14 mouse cellular contexts compared by ENCODE assay signal in genomic region chr9:62337924-62338635, GRCm38 (mm10). TPM values are rescaled to one million over a fixed set of nuclear protein-coding genes. Genes with fewer than 3 reads are reported as not detected.
DNase-seq lines count a peak whose midpoint lies in the region; ATAC-seq and TF ChIP-seq lines count a peak whose summit lies in the region.
"Had no signal": no experiment of that assay in that cellular context is flagged by ENCODE, and none has a peak within 500 bp of the region (broad histone marks: within the 10 kb centered on the region; RNA-seq: fewer than 3 reads in every experiment).

No protein-coding gene starts in this region.

- no peak overlapping the region for H3K27ac ChIP-seq in heart, embryonic 11.5 days (ENCODE audit: low read depth, low read length)
- H3K27ac ChIP-seq in ES-E14 (ENCODE audit: insufficient read depth, low read depth, low read length, poor library complexity, severe bottlenecking), result peak overlapping the region; percentile 54; the same call in 1 of the 2 replicates

- no peaks in the 10 kb centered on the region for H3K36me3 ChIP-seq in heart, embryonic 11.5 days (ENCODE audit: control insufficient read depth, insufficient read depth, low read length)
- no peaks in the 10 kb centered on the region for H3K36me3 ChIP-seq in ES-E14 (ENCODE audit: control insufficient read depth, insufficient read depth, low read length, poor library complexity, severe bottlenecking)

- in situ Hi-C loops in ES-E14 (cut with MboI; ENCODE audit: low sequenced_read_pairs in 2 of 2, unreplicated experiment in 2 of 2), result no loop called here

- intact Hi-C loops in gastrocnemius, postnatal 14 days (cut with DNase I; ENCODE audit: low total_unique reads), result no loop called here

- H3K4me1 ChIP-seq in heart, embryonic 11.5 days (ENCODE audit: control insufficient read depth, insufficient read depth, low read length), result 0 out of 2 replicates have a peak, but pooled peaks cover 4% of the 10 kb centered on the region
- H3K4me1 ChIP-seq in ES-E14 (ENCODE audit: control insufficient read depth in 2 of 2, insufficient read depth in 2 of 2, low read length in 2 of 2, poor library complexity in 1 of 2), result peaks cover 3 to 4% of the 10 kb centered on the region in 2 experiments; a peak in 3 of 4 replicates

- no peak overlapping the region for H3K4me3 ChIP-seq in heart, embryonic 11.5 days (ENCODE audit: low read depth, low read length)
- no peak overlapping the region for H3K4me3 ChIP-seq in ES-E14 (ENCODE audit: insufficient read depth in 1 of 2, low read depth in 1 of 2, low read length in 2 of 2, poor library complexity in 1 of 2, severe bottlenecking in 1 of 2)

- DNase-seq in heart, adult 8-10 months (ENCODE audit: low spot score), result peak; percentile 78
- no peak for DNase-seq in ES-E14 (ENCODE audit: low read depth, low spot score)
- peak; percentile 77 for DNase-seq in cerebellum, adult 9-11 months
- peak; percentile 78 for DNase-seq in kidney, postnatal 14 days
- no peak for DNase-seq in testis, postnatal 10 days (ENCODE audit: low spot score)
- no peak for DNase-seq in thymus, adult 18-20 months
- no peak for DNase-seq in gastrocnemius, postnatal 14 days

- H3K27me3 ChIP-seq in heart, embryonic 11.5 days (ENCODE audit: control insufficient read depth, insufficient read depth, low read length), result no peaks in the 10 kb centered on the region

- 0 out of 2 replicates have a peak, but pooled peaks cover 2% of the 10 kb centered on the region for H3K9me3 ChIP-seq in heart, embryonic 11.5 days (replicated peaks; ENCODE audit: control insufficient read depth, low read length)
- no peaks in the 10 kb centered on the region for H3K9me3 ChIP-seq in ES-E14 (ENCODE audit: control insufficient read depth, insufficient read depth, low read depth, low read length)
- H3K9me3 ChIP-seq: G1E had no signal

- H3K4me2 ChIP-seq in heart, embryonic 11.5 days, result no peak overlapping the region

- no peak overlapping the region for H3K9ac ChIP-seq in heart, embryonic 11.5 days (ENCODE audit: low read depth, low read length)
- no peak overlapping the region for H3K9ac ChIP-seq in ES-E14 (ENCODE audit: insufficient read depth, low read depth, low read length, poor library complexity, severe bottlenecking)

- no peak for ATAC-seq in heart, embryonic 11.5 days (replicated peaks; ENCODE audit: insufficient number of reproducible peaks, low FRiP score, low TSS enrichment)
- ATAC-seq: hindbrain, embryonic 16.5 days had no signal

- 69% methylated on average over 4 of the region's 4 CpGs for WGBS in heart, embryonic 11.5 days (ENCODE audit: insufficient replicate concordance)

TF ChIP-seq in ES-E14, 5 proteins besides CTCF, POLR2A, EP300 and RAD21:
- TF ChIP-seq ZNF384 (IDR thresholded peaks at IDR 0.05; ENCODE audit: low read depth, low read length), result 0 out of 2 replicates have a peak, but pooled peaks have one; percentile 9
- no peak for TF ChIP-seq ZC3H11A (IDR thresholded peaks at IDR 0.05; ENCODE audit: borderline replicate concordance, low read depth, low read length)
- no peak for TF ChIP-seq HCFC1 (IDR thresholded peaks at IDR 0.05; ENCODE audit: borderline replicate concordance, insufficient read depth, low read length)
- no peak for TF ChIP-seq MAFK (IDR thresholded peaks at IDR 0.05; ENCODE audit: insufficient read depth, low read depth, low read length)
- TF ChIP-seq CHD2 (IDR thresholded peaks at IDR 0.05; ENCODE audit: low read depth, low read length), result no peak

RNA-seq across cellular contexts. Expression of gene Anp32a, which starts 3.0 kb away (rescaled TPM):
- total RNA-seq in heart, adult 8-10 months (2022), result 100 to 1,000 TPM; 196 to 226 (median 214) TPM
- 108 and 120 TPM in 2 replicates for polyA plus RNA-seq in heart, embryonic 11.5 days (2014; fragmentation: Nextera tagmentation; extraction: Ambion mirVana)
- total RNA-seq in ES-E14 (2012; rRNA removed), result 93.5 and 96.0 TPM in 2 replicates
- total RNA-seq in gastrocnemius, postnatal 14 days (2021), result 10 to 100 TPM; 73.6 to 76.9 TPM

RNA-seq across cellular contexts. Expression of gene Spesp1, which starts 56.1 kb away (rescaled TPM):
- total RNA-seq in heart, adult 8-10 months (2022), result not detected
- polyA plus RNA-seq in heart, embryonic 11.5 days (2014; fragmentation: Nextera tagmentation; extraction: Ambion mirVana), result not detected in 2 replicates
- 2.1 and 2.5 TPM in 2 replicates for total RNA-seq in ES-E14 (2012; rRNA removed)
- not detected for total RNA-seq in gastrocnemius, postnatal 14 days (2021)
- total RNA-seq: adrenal gland, postnatal 36 days; monocyte, adult 5-6 weeks had no signal
- polyA plus RNA-seq: embryonic facial prominence, embryonic 11.5 days; G1E; hindbrain, embryonic 16.5 days; liver, embryonic 16.5 days had no signal

Comparison
In these comparisons a context has a peak if more than half of its experiments do, and no peak if none do; other contexts are left out.
1. DNase-seq: peak in heart, adult 8-10 months (single experiment), cerebellum, adult 9-11 months (single experiment) and kidney, postnatal 14 days (single experiment); none in ES-E14 (single experiment), testis, postnatal 10 days (single experiment), thymus, adult 18-20 months (0 of 2) and gastrocnemius, postnatal 14 days (single experiment).